8 mouse cellular contexts compared by ENCODE assay signal in genomic region chr7:44306516-44307240, GRCm38 (mm10). TPM values are rescaled to one million over a fixed set of nuclear protein-coding genes. Genes with fewer than 3 reads are reported as not detected.
DNase-seq lines count a peak whose midpoint lies in the region; ATAC-seq and TF ChIP-seq lines count a peak whose summit lies in the region.

Gene Clec11a, minus strand, starts transcription at chr7:44306902.

- H3K36me3 ChIP-seq in embryonic facial prominence, embryonic 11.5 days (replicated peaks; ENCODE audit: control insufficient read depth, insufficient read depth, low read depth, low read length) = no peaks in the 10 kb centered on the region
- H3K36me3 ChIP-seq in hindbrain, embryonic 13.5 days = no peaks in the 10 kb centered on the region
- no peaks in the 10 kb centered on the region for H3K36me3 ChIP-seq in lung, postnatal 0 days (ENCODE audit: insufficient read depth, low read length)

- peak; percentile 16 for DNase-seq in kidney, adult 9 months
- no peak for DNase-seq in kidney, adult 18-20 months
- DNase-seq in embryonic facial prominence, embryonic 11.5 days (ENCODE audit: low spot score) = no peak
- DNase-seq in lung, postnatal 0 days (ENCODE audit: low spot score) = no peak
- DNase-seq in left cerebral cortex, postnatal 10 days (ENCODE audit: extremely low spot score in 1 of 2, low spot score in 2 of 2) = no peak
- no peak for DNase-seq in ovary, adult 18-20 months (ENCODE audit: low spot score)

- intact Hi-C loops in left cerebral cortex, postnatal 10 days (cut with DNase I) = loop anchor here (5.0 kb wide), 1 partner anchor 39 kb away; no protein-coding TSS in a partner anchor

- H3K4me3 ChIP-seq in embryonic facial prominence, embryonic 11.5 days (ENCODE audit: low read depth, low read length) = no peak within 1 kb of the TSS
- H3K4me3 ChIP-seq in hindbrain, embryonic 13.5 days = peak within 1 kb of the TSS; percentile 68
- H3K4me3 ChIP-seq in lung, postnatal 0 days (ENCODE audit: low read depth, low read length) = no peak within 1 kb of the TSS

- no peak within 1 kb of the TSS; the same call in 1 of the 2 replicates for H3K27ac ChIP-seq in embryonic facial prominence, embryonic 11.5 days (replicated peaks; ENCODE audit: low read depth, low read length)
- peak within 1 kb of the TSS; percentile 97 for H3K27ac ChIP-seq in hindbrain, embryonic 13.5 days
- H3K27ac ChIP-seq in lung, postnatal 0 days (ENCODE audit: low read length) = no peak within 1 kb of the TSS

- no peaks in the 10 kb centered on the region for H3K9me3 ChIP-seq in embryonic facial prominence, embryonic 11.5 days (replicated peaks; ENCODE audit: control insufficient read depth, low read length)
- no peaks in the 10 kb centered on the region for H3K9me3 ChIP-seq in hindbrain, embryonic 13.5 days
- no peaks in the 10 kb centered on the region for H3K9me3 ChIP-seq in lung, postnatal 0 days (ENCODE audit: low read length)

- peaks cover 17% of the 10 kb centered on the region for H3K27me3 ChIP-seq in embryonic facial prominence, embryonic 11.5 days (ENCODE audit: control insufficient read depth, insufficient read depth, low read length)
- 0 out of 2 replicates have a peak, but pooled peaks cover 13% of the 10 kb centered on the region for H3K27me3 ChIP-seq in hindbrain, embryonic 13.5 days
- 0 out of 2 replicates have a peak, but pooled peaks cover 7% of the 10 kb centered on the region for H3K27me3 ChIP-seq in lung, postnatal 0 days (replicated peaks; ENCODE audit: insufficient read depth, low read length)

- TF ChIP-seq CTCF in lung, postnatal 0 days (IDR thresholded peaks at IDR 0.05) = no peak

- no peak for TF ChIP-seq EP300 in lung, postnatal 0 days (IDR thresholded peaks at IDR 0.05)

- H3K4me1 ChIP-seq in embryonic facial prominence, embryonic 11.5 days (ENCODE audit: control insufficient read depth, insufficient read depth, low read length) = 0 out of 2 replicates have a peak, but pooled peaks cover 3% of the 10 kb centered on the region
- H3K4me1 ChIP-seq in hindbrain, embryonic 13.5 days (replicated peaks) = peaks cover 36% of the 10 kb centered on the region
- peaks cover 9% of the 10 kb centered on the region; the same call in 1 of the 2 replicates for H3K4me1 ChIP-seq in lung, postnatal 0 days (ENCODE audit: insufficient read depth, low read depth, low read length)

- no peak within 1 kb of the TSS for H3K9ac ChIP-seq in embryonic facial prominence, embryonic 11.5 days (replicated peaks; ENCODE audit: low read length)
- peak within 1 kb of the TSS; percentile 31; the same call in 1 of the 2 replicates for H3K9ac ChIP-seq in hindbrain, embryonic 13.5 days
- H3K9ac ChIP-seq in lung, postnatal 0 days (replicated peaks; ENCODE audit: low read depth) = no peak within 1 kb of the TSS

- no peak for ATAC-seq in embryonic facial prominence, embryonic 11.5 days (replicated peaks; ENCODE audit: insufficient number of reproducible peaks, low FRiP score, low TSS enrichment, low read depth)
- no peak for ATAC-seq in hindbrain, embryonic 13.5 days (ENCODE audit: low FRiP score)
- no peak for ATAC-seq in lung, postnatal 0 days
- no peak for ATAC-seq in megakaryocyte progenitor cell, adult 5-6 weeks (replicated peaks; ENCODE audit: poor library complexity)

- peak within 1 kb of the TSS; percentile 14; the same call in 1 of the 2 replicates for H3K4me2 ChIP-seq in embryonic facial prominence, embryonic 11.5 days (ENCODE audit: low read depth, low read length)
- peak within 1 kb of the TSS; percentile 77 for H3K4me2 ChIP-seq in hindbrain, embryonic 13.5 days
- H3K4me2 ChIP-seq in lung, postnatal 0 days (replicated peaks; ENCODE audit: low read depth, low read length) = peak within 1 kb of the TSS; percentile 14

- 52% methylated on average over 6 of the region's 6 CpGs for WGBS in embryonic facial prominence, embryonic 11.5 days
- WGBS in hindbrain, embryonic 13.5 days = 61% methylated on average over 6 of the region's 6 CpGs
- WGBS in lung, postnatal 0 days = 66% methylated on average over 6 of the region's 6 CpGs

RNA-seq across cellular contexts. Expression of gene Clec11a, which starts in this region (rescaled TPM):
- 2.2 and 2.3 TPM in 2 replicates for polyA plus RNA-seq in embryonic facial prominence, embryonic 11.5 days (2014; fragmentation: Nextera tagmentation; extraction: Ambion mirVana)
- polyA plus RNA-seq in hindbrain, embryonic 13.5 days (2015; fragmentation: Nextera tagmentation; extraction: Ambion mirVana) = 3.4 and 3.9 TPM in 2 replicates
- polyA plus RNA-seq in lung, postnatal 0 days (2015; fragmentation: Nextera tagmentation; extraction: Ambion mirVana) = 2.1 and 2.5 TPM in 2 replicates
- 4.1 TPM in 2 replicates for total RNA-seq in megakaryocyte progenitor cell, adult 5-6 weeks (2015)
- total RNA-seq in megakaryocyte progenitor cell, adult 5-6 weeks (2017) = 4.2 and 4.4 TPM in 2 replicates
- total RNA-seq in left cerebral cortex, postnatal 10 days (2021) = 1 to 10 TPM; 2.5 to 2.8 TPM

Comparison
In these comparisons a context has a peak if more than half of its experiments do, and no peak if none do; other contexts are left out.
1. H3K4me2 ChIP-seq: peak in every context shown above with its lines; median percentile 77 in hindbrain, embryonic 13.5 days; 14 in embryonic facial prominence, embryonic 11.5 days; 14 in lung, postnatal 0 days.